Mouse (Mus musculus) kidney, embryonic 16.5 days (tissue): Measurements from ENCODE around the gene Zfand2a. TPM values are rescaled to one million over a fixed set of nuclear protein-coding genes. Genes with fewer than 3 reads are reported as not detected.

Source experiments
- ATAC-seq: fragments of 200-750 bp; cut with Nextera tagmentation; 2 replicates; pipeline ENCODE4 v1.8.0; 2017; ENCODE audit warnings: moderate TSS enrichment; ENCODE audit not compliant: low FRiP score, low TSS enrichment
- H3K27ac ChIP-seq: fragments of 300-500 bp; sonication (generic); 2 replicates; pipeline ENCODE4 v1.5.1; 2014; ENCODE audit warnings: low read length
- H3K27me3 ChIP-seq: fragments of 300-500 bp; sonication (generic); 2 replicates; pipeline ENCODE4 v1.6.1; 2014; ENCODE audit warnings: low read length, control low read depth, mixed read lengths; ENCODE audit not compliant: insufficient read depth
- H3K36me3 ChIP-seq: fragments of 300-500 bp; sonication (generic); 2 replicates; pipeline ENCODE4 v1.6.1; 2014; ENCODE audit warnings: low read length, control low read depth, mixed read lengths; ENCODE audit not compliant: insufficient read depth
- H3K4me1 ChIP-seq: fragments of 300-500 bp; sonication (generic); 2 replicates; pipeline ENCODE4 v1.6.1; 2014; ENCODE audit warnings: low read length, control low read depth, mixed read lengths; ENCODE audit not compliant: insufficient read depth
- H3K4me2 ChIP-seq: fragments of 300-500 bp; sonication (generic); replicated peaks from 2 replicates; pipeline ENCODE4 v1.6.1; 2014; ENCODE audit warnings: low read depth, low read length
- H3K4me3 ChIP-seq: fragments of 300-500 bp; sonication (generic); 2 replicates; pipeline ENCODE4 v1.5.1; 2014; ENCODE audit warnings: mild to moderate bottlenecking, low read length
- H3K9ac ChIP-seq: fragments of 300-500 bp; sonication (generic); replicated peaks from 2 replicates; pipeline ENCODE4 v1.6.1; 2014; ENCODE audit warnings: low read length
- H3K9me3 ChIP-seq: fragments of 300-500 bp; sonication (generic); 2 replicates; pipeline ENCODE4 v1.6.1; 2016; ENCODE audit warnings: low read length, control low read depth
- WGBS: fragments of 180-500 bp; shearing (Covaris S2); extraction: QIAGEN DNeasy Blood & Tissue Kit; methylation state at CpG from one replicate; pipeline ENCODE4 v1.1.7; 2014; 5-methylcytosine and 5-hydroxymethylcytosine counted together
- polyA plus RNA-seq: library from polyadenylated mRNA; unstranded; fragments of >200 nt; fragmentation: Nextera tagmentation; extraction: Ambion mirVana; gene quantifications from 2 replicates; pipeline ENCODE4 v1.2.1, GENCODE M21; 2015

Gene Zfand2a
- polyA plus RNA-seq, 1 experiment from 2014 or later = 10.8 TPM

DNA sequence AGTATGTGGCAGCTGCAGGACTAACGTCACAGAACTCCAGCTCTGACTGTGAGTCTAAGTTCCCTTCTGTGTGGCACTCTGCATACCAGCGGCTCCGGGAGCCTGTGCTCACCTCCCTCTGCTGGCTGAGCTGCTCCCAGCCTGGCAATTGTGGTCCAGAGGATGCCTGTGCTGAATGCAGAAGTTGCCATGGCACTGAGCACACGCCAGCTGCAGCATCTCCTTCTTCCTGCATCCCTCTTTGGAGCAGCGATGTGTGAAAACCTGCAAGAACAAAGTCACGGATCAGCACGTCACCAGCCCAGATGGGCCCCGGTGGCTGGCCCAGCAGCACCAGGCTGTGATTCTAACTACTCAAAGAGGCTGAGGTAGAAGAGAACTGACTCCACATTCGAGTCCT lies 9.6 kb downstream of the Zfand2a start:
- H3K4me3 ChIP-seq = no peak overlapping the region
- H3K9ac ChIP-seq = no peak overlapping the region
- H3K4me1 ChIP-seq = no peaks in the 10 kb centered on the region
- no peaks in the 10 kb centered on the region for H3K9me3 ChIP-seq
- WGBS = 80% methylated on average over 9 of the region's 9 CpGs
- H3K4me2 ChIP-seq = no peak overlapping the region
- peaks cover 77% of the 10 kb centered on the region for H3K36me3 ChIP-seq
- no peak overlapping the region for H3K27ac ChIP-seq
- H3K27me3 ChIP-seq = no peaks in the 10 kb centered on the region
- no peak for ATAC-seq

DNA sequence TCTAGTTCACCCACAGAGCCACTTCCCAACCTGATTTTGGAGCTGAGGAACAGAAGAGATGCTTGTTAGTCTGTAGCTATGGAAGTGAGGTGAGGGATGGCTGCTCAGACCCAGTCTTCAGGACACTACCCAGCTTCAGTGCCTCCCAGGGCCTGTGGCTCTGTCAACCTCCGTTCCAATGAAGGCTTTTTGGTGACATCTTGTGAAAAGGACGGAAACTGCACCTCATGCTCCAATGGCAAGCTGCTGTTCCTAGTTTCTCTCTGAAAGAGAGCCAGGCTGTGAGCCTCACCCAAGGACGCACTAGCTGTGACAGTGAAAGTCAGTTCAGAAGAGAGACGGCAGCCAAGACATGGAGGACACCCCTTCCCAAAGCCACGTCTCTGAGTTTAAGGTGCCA lies 16.4 kb downstream of the Zfand2a start:
- no peaks in the 10 kb centered on the region for H3K9me3 ChIP-seq
- H3K36me3 ChIP-seq = peaks cover 20% of the 10 kb centered on the region
- no peaks in the 10 kb centered on the region for H3K27me3 ChIP-seq
- no peak overlapping the region for H3K4me2 ChIP-seq
- no peak overlapping the region for H3K27ac ChIP-seq
- WGBS = 43% methylated on average over 5 of the region's 5 CpGs
- H3K4me3 ChIP-seq = no peak overlapping the region
- no peak for ATAC-seq
- no peak overlapping the region for H3K9ac ChIP-seq
- H3K4me1 ChIP-seq = no peaks in the 10 kb centered on the region

GRCm38 (mm10) chr5:139466801-139467200 lies 17.5 kb downstream of the Zfand2a start:
- Histone ChIP-seq H3K9ac (no peak overlapping the region), H3K36me3 (peaks cover 8% of the 10 kb centered on the region), H3K4me3 (no peak overlapping the region), H3K27ac (no peak overlapping the region), H3K4me2 (no peak overlapping the region), H3K9me3 (no peaks in the 10 kb centered on the region), H3K4me1 (no peaks in the 10 kb centered on the region), H3K27me3 (no peaks in the 10 kb centered on the region)
- no peak for ATAC-seq
- 69% methylated on average over 4 of the region's 4 CpGs for WGBS

DNA sequence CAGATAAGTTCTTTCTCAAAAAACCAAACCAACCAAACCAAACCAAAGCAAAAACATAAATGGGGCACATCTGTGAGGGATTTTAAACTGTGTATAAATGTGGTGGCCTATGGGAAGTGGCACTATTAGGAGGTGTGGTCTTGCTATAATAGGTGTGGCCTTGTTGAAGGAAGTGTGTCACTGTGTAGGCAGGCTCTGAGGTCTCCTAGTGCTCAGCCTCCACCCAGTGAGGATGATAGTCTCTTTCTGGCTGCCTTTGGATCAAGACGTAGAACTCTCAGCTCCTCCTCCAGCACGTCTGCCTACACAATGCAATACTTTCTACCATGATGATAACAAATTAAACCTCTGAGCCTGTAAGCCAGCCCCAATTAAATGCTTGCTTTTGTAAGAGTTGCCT lies 18.0 kb downstream of the Zfand2a start:
- H3K4me2 ChIP-seq = no peak overlapping the region
- no peak overlapping the region for H3K9ac ChIP-seq
- no peak overlapping the region for H3K4me3 ChIP-seq
- 68% methylated on average over 2 of the region's 2 CpGs for WGBS
- no peaks in the 10 kb centered on the region for H3K4me1 ChIP-seq
- no peak overlapping the region for H3K27ac ChIP-seq
- peaks cover 4% of the 10 kb centered on the region for H3K36me3 ChIP-seq
- no peaks in the 10 kb centered on the region for H3K9me3 ChIP-seq
- no peaks in the 10 kb centered on the region for H3K27me3 ChIP-seq
- ATAC-seq = no peak

DNA sequence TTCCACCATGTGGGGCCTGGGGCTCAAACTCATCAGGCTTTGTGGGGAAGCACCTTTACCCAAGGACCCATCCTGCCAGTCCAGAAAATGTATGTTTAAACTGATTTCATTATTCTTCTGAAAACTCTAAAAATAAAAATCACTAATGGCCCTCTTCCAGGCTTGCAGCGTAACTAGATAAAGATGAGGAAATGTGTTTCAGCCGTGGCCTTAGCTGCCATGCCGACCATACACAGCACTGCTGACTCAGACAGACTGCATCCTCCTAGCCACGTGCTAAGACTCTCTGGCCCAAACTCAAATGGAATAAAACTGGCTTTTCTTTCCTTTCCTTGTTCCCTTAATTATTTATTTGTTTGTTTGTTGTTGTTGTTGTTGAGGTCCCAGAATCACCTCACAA lies 19.5 kb downstream of the Zfand2a start:
- Histone ChIP-seq H3K4me3 (no peak overlapping the region), H3K9me3 (no peaks in the 10 kb centered on the region), H3K36me3 (no peaks in the 10 kb centered on the region), H3K4me1 (no peaks in the 10 kb centered on the region), H3K27ac (no peak overlapping the region), H3K9ac (no peak overlapping the region), H3K27me3 (no peaks in the 10 kb centered on the region), H3K4me2 (no peak overlapping the region)
- no peak for ATAC-seq
- 73% methylated on average over 4 of the region's 4 CpGs for whole genome bisulfite sequencing

- peak; percentile 99 for ATAC-seq
- Histone ChIP-seq H3K27me3 (no peaks in the 10 kb centered on the region), H3K36me3 (no peaks in the 10 kb centered on the region), H3K4me1 (peaks cover 9% of the 10 kb centered on the region), H3K4me2 (peak within 1 kb of the TSS; percentile 90), H3K9ac (peak within 1 kb of the TSS; percentile 74), H3K4me3 (peak within 1 kb of the TSS; percentile 75), H3K27ac (no peak within 1 kb of the TSS), H3K9me3 (no peaks in the 10 kb centered on the region)
- WGBS = 4% methylated on average over 42 of the region's 42 CpGs
Observed at GRCm38 (mm10) chr5:139460384-139461067, 23.8 kb downstream of the Zfand2a start, which contains the start of gene 3110082I17Rik. Gene 3110082I17Rik (minus strand): TSS chr5:139460527.

DNA sequence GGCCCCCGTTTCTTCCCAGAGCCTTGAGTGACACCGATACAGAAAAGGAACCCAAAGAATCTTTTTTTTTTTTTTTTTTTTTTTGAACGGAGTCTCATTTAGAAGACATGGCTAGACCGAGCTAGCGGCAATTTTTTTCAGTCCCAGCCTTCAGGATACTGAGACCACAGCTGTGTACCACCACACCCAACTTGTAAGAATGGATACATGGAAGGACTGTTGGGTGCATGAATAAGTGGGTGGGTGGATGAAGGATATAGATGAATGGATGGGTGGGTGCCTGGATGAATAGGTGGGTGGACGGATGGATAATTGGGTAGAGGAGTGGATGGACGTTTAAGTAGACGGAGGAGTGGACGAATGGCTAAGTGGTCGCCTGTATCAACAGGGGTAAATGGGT lies 24.4 kb downstream of the Zfand2a start:
- Histone ChIP-seq H3K36me3 (no peaks in the 10 kb centered on the region), H3K4me1 (peaks cover 9% of the 10 kb centered on the region), H3K4me2 (peak overlapping the region; percentile 90), H3K4me3 (peak overlapping the region; percentile 75), H3K27ac (no peak overlapping the region), H3K27me3 (no peaks in the 10 kb centered on the region), H3K9me3 (no peaks in the 10 kb centered on the region), H3K9ac (peak overlapping the region; percentile 74)
- WGBS = 8% methylated on average over 10 of the region's 10 CpGs
- no peak; the same call in none of the 2 replicates for ATAC-seq

DNA sequence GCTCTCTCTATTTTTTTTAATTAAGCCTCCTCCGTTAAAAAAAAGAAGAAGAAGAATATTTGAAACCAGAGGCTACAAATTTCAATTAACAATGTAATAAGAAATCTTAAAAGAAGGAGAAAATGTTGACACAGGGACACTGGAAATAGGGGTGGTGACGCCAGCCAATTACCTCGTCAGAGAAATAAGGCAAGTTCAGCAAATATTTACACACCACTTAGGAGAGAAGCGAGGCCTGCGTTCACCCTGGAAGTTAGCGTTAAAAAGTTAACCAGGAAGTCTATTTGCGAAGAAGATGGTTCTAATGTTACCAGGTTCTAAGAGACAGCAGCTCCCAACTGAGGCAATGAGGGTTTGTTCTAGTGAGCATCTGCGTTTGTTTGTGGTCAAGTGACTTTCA lies 27.1 kb downstream of the Zfand2a start:
- Histone ChIP-seq H3K9me3 (no peaks in the 10 kb centered on the region), H3K27me3 (no peaks in the 10 kb centered on the region), H3K4me2 (no peak overlapping the region), H3K36me3 (no peaks in the 10 kb centered on the region), H3K27ac (no peak overlapping the region), H3K4me1 (peaks cover 9% of the 10 kb centered on the region), H3K9ac (no peak overlapping the region), H3K4me3 (no peak overlapping the region)
- no peak for ATAC-seq
- 84% methylated on average over 8 of the region's 8 CpGs for WGBS

DNA sequence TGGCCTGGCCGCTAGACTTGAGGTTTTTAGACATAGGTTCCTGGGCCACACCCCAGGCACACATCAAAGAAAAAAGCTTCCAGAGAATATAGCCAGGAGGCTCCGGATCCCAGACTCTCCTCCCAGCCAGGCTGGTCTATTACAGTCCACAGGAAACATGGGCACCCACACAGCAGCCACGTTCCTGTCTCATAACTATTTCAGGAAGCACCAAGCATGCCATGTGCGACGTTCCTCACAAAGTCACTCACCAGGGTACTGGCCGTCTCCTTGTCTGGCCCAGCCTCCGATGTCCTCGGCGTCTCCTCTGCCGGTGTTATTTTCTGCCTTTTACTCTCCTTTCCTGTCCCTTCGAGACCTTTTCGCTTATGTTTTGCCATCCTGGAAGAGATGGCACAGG lies 29.2 kb downstream of the Zfand2a start:
- H3K4me3 ChIP-seq = no peak overlapping the region
- no peak overlapping the region for H3K9ac ChIP-seq
- H3K36me3 ChIP-seq = no peaks in the 10 kb centered on the region
- 93% methylated on average over 12 of the region's 12 CpGs for WGBS
- no peak overlapping the region for H3K27ac ChIP-seq
- H3K4me1 ChIP-seq = peaks cover 10% of the 10 kb centered on the region
- ATAC-seq = no peak
- H3K4me2 ChIP-seq = no peak overlapping the region
- no peaks in the 10 kb centered on the region for H3K9me3 ChIP-seq
- H3K27me3 ChIP-seq = no peaks in the 10 kb centered on the region

DNA sequence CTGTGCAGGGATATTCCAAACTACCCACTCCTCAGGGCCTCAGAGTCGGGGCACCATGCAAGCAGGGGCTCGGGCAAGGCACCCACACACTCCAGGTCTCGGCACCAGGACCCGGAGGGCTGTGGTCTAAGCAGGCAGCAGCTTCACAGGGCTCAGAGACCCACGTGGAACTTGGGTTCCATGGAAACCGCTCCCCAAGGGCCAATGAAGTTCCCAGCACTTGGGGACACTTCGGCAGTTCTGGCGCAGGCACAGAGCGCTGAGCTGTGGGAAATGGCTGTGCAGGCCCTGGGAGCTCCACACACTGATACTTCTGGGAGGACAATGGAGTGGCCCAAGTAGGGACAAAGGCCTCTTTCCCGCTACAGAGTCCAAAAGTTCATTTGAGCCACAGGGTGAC lies 31.3 kb downstream of the Zfand2a start:
- 88% methylated on average over 10 of the region's 10 CpGs for WGBS
- no peaks in the 10 kb centered on the region for H3K36me3 ChIP-seq

More for the DNA sequence above, 31.3 kb downstream of the Zfand2a start:
- ATAC-seq = no peak
- Histone ChIP-seq H3K9ac (no peak overlapping the region), H3K4me1 (peaks cover 20% of the 10 kb centered on the region), H3K27ac (no peak overlapping the region), H3K4me2 (no peak overlapping the region), H3K27me3 (no peaks in the 10 kb centered on the region), H3K9me3 (no peaks in the 10 kb centered on the region), H3K4me3 (no peak overlapping the region)
